Comparison of ENCODE assay signal across 8 mouse cellular contexts in the genomic region with DNA sequence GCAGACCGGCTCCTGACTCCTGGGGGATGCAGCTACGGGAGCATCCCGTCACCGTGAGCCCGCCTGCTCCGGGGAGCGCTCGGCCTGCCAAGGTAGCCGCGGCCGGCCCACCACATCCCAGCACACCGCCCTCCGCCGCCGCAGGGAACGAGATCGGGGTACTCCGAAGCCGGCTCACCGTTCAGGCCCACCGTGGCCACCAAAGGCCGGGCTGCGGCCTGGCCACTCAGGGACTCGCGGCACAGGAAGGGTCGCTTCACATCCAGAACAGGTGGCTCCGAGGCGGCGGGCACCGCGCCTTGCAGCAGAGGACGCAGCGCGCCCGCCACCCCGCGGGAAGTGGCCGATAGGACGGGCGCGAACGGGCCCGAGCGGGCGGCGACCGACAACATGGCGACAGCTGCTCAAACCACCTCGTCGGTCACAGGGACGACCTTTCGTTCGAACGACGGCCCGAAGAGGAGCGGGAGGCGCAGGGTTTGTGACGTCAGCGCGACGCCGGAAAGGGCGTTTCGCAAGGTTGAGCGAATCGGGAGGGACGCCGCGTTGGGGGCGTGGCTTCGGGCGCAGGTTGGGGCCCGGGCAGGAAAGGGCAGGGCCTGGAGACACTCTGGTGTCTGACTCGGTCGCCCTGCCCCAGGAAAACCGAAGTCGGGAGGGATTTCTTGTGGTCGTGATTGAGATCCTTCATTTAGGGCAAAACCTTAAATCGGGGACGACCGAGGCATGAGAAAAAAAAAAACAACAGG. TPM values are rescaled to one million over a fixed set of nuclear protein-coding genes. Genes with fewer than 3 reads are reported as not detected.
DNase-seq lines count a peak whose midpoint lies in the region; ATAC-seq lines count a peak whose summit lies in the region.

A gene (minus strand): TSS at position 507 of the 749 bp plus-strand sequence.

- intact Hi-C loops in heart, postnatal 14 days (cut with DNase I): loop anchor here (5.0 kb wide), 2 partner anchors 43 to 273 kb away; no protein-coding TSS in a partner anchor

- peak; percentile 99 for ATAC-seq in forebrain, embryonic 14.5 days
- ATAC-seq in neural tube, embryonic 15.5 days (ENCODE audit: low FRiP score): peak; percentile 100

- H3K27ac ChIP-seq in forebrain, embryonic 14.5 days (ENCODE audit: low read depth, low read length): peak within 1 kb of the TSS; percentile 70
- H3K27ac ChIP-seq in neural tube, embryonic 15.5 days (replicated peaks): peak within 1 kb of the TSS; percentile 84

- no peaks in the 10 kb centered on the region for H3K9me3 ChIP-seq in forebrain, embryonic 14.5 days (replicated peaks; ENCODE audit: control insufficient read depth, low read length)
- H3K9me3 ChIP-seq in neural tube, embryonic 15.5 days (replicated peaks): no peaks in the 10 kb centered on the region

- WGBS in forebrain, embryonic 14.5 days: under 1% methylated on average over 82 of the region's 82 CpGs
- under 1% methylated on average over 82 of the region's 82 CpGs for WGBS in neural tube, embryonic 15.5 days

- DNase-seq in ES-CJ7 (ENCODE audit: low read depth, low spot score): peak; percentile 95
- DNase-seq in cerebellum, adult 11 months: peak; percentile 97
- peak; percentile 97 for DNase-seq in forebrain, embryonic 14.5 days (ENCODE audit: low spot score)
- peak; percentile 99 for DNase-seq in heart, postnatal 14 days
- peak; percentile 96 for DNase-seq in layer of hippocampus, adult 11-12 months (ENCODE audit: low spot score)
- DNase-seq in lung, adult 18-20 months: peak; percentile 97 to 98
- DNase-seq in testis, postnatal 14 days (ENCODE audit: low spot score): peak; percentile 97

- H3K9ac ChIP-seq in forebrain, embryonic 14.5 days (ENCODE audit: low read length): peak within 1 kb of the TSS; percentile 93
- peak within 1 kb of the TSS; percentile 96 for H3K9ac ChIP-seq in neural tube, embryonic 15.5 days (replicated peaks)

- peak within 1 kb of the TSS; percentile 79 for H3K4me2 ChIP-seq in forebrain, embryonic 14.5 days (ENCODE audit: low read length)
- peak within 1 kb of the TSS; percentile 75 for H3K4me2 ChIP-seq in neural tube, embryonic 15.5 days

- peaks cover 11% of the 10 kb centered on the region for H3K4me1 ChIP-seq in forebrain, embryonic 14.5 days (ENCODE audit: control insufficient read depth, insufficient read depth, low read length)
- peaks cover 22% of the 10 kb centered on the region for H3K4me1 ChIP-seq in neural tube, embryonic 15.5 days

- H3K36me3 ChIP-seq in forebrain, embryonic 14.5 days (ENCODE audit: control insufficient read depth, insufficient read depth, low read length): peaks cover 9% of the 10 kb centered on the region
- peaks cover 8% of the 10 kb centered on the region for H3K36me3 ChIP-seq in neural tube, embryonic 15.5 days

- H3K4me3 ChIP-seq in forebrain, embryonic 14.5 days (ENCODE audit: low read depth, low read length): peak within 1 kb of the TSS; percentile 94
- peak within 1 kb of the TSS; percentile 100 for H3K4me3 ChIP-seq in neural tube, embryonic 15.5 days (replicated peaks)

- no peaks in the 10 kb centered on the region for H3K27me3 ChIP-seq in forebrain, embryonic 14.5 days (replicated peaks; ENCODE audit: control insufficient read depth, insufficient read depth, low read length)
- H3K27me3 ChIP-seq in neural tube, embryonic 15.5 days (replicated peaks): no peaks in the 10 kb centered on the region; the same call in 1 of the 2 replicates

RNA-seq across cellular contexts. Expression of the gene that starts here (rescaled TPM):
- 270 and 273 TPM in 2 replicates for polyA plus RNA-seq in forebrain, embryonic 14.5 days (2014; fragmentation: Nextera tagmentation; extraction: Ambion mirVana)
- 1,000 to 10,000 TPM; 1,063 to 1,094 TPM for total RNA-seq in heart, postnatal 14 days (2021)
- 300 and 323 TPM in 2 replicates for polyA plus RNA-seq in neural tube, embryonic 15.5 days (2015; fragmentation: Nextera tagmentation; extraction: Ambion mirVana)

Comparison
In these comparisons a context has a peak if more than half of its experiments do, and no peak if none do; other contexts are left out.
1. Peak in every context shown above with its lines: DNase-seq, ATAC-seq, H3K4me3 ChIP-seq and H3K27ac ChIP-seq.